Mouse (Mus musculus) kidney, embryonic 16.5 days (tissue): ENCODE data around the gene Tespa1. TPM values are rescaled to one million over a fixed set of nuclear protein-coding genes. Genes with fewer than 3 reads are reported as not detected.
"Not testable (repeated sequence)": the region's sequence is repeated elsewhere in the genome, so short reads cannot be mapped to it uniquely, and the experiment has no call there.

ENCODE experiments used
- ATAC-seq: fragments of 200-750 bp; cut with Nextera tagmentation; 2 replicates; pipeline ENCODE4 v1.8.0; 2017; ENCODE audit warnings: moderate TSS enrichment; ENCODE audit not compliant: low FRiP score, low TSS enrichment
- H3K27ac ChIP-seq: fragments of 300-500 bp; sonication (generic); 2 replicates; pipeline ENCODE4 v1.5.1; 2014; ENCODE audit warnings: low read length
- H3K27me3 ChIP-seq: fragments of 300-500 bp; sonication (generic); 2 replicates; pipeline ENCODE4 v1.6.1; 2014; ENCODE audit warnings: low read length, control low read depth, mixed read lengths; ENCODE audit not compliant: insufficient read depth
- H3K36me3 ChIP-seq: fragments of 300-500 bp; sonication (generic); 2 replicates; pipeline ENCODE4 v1.6.1; 2014; ENCODE audit warnings: low read length, control low read depth, mixed read lengths; ENCODE audit not compliant: insufficient read depth
- H3K4me1 ChIP-seq: fragments of 300-500 bp; sonication (generic); 2 replicates; pipeline ENCODE4 v1.6.1; 2014; ENCODE audit warnings: low read length, control low read depth, mixed read lengths; ENCODE audit not compliant: insufficient read depth
- H3K4me2 ChIP-seq: fragments of 300-500 bp; sonication (generic); replicated peaks from 2 replicates; pipeline ENCODE4 v1.6.1; 2014; ENCODE audit warnings: low read depth, low read length
- H3K4me3 ChIP-seq: fragments of 300-500 bp; sonication (generic); 2 replicates; pipeline ENCODE4 v1.5.1; 2014; ENCODE audit warnings: mild to moderate bottlenecking, low read length
- H3K9ac ChIP-seq: fragments of 300-500 bp; sonication (generic); replicated peaks from 2 replicates; pipeline ENCODE4 v1.6.1; 2014; ENCODE audit warnings: low read length
- H3K9me3 ChIP-seq: fragments of 300-500 bp; sonication (generic); 2 replicates; pipeline ENCODE4 v1.6.1; 2016; ENCODE audit warnings: low read length, control low read depth
- WGBS: fragments of 180-500 bp; shearing (Covaris S2); extraction: QIAGEN DNeasy Blood & Tissue Kit; methylation state at CpG from one replicate; pipeline ENCODE4 v1.1.7; 2014; 5-methylcytosine and 5-hydroxymethylcytosine counted together
- polyA plus RNA-seq: library from polyadenylated mRNA; unstranded; fragments of >200 nt; fragmentation: Nextera tagmentation; extraction: Ambion mirVana; gene quantifications from 2 replicates; pipeline ENCODE4 v1.2.1, GENCODE M21; 2015

The Tespa1 gene
- polyA plus RNA-seq, 1 experiment from 2014 or later = 0.14 TPM

GRCm38 (mm10) chr10:130394232-130394631 is 71.6 kb downstream of the Tespa1 start, which contains the start of gene Vmn2r84:
Gene Vmn2r84 (minus strand): TSS chr10:130394332.
- Histone ChIP-seq H3K4me2 (no peak within 1 kb of the TSS), H3K4me3 (no peak within 1 kb of the TSS)
- no peak for ATAC-seq

GRCm38 (mm10) chr10:130412167-130412698 is 89.6 kb downstream of the Tespa1 start:
- not testable (repeated sequence) for H3K9ac ChIP-seq, H3K36me3 ChIP-seq, H3K9me3 ChIP-seq, H3K4me3 ChIP-seq, H3K4me1 ChIP-seq, H3K27me3 ChIP-seq, H3K4me2 ChIP-seq, H3K27ac ChIP-seq
- WGBS = 71% methylated on average over 19 of the region's 35 CpGs
- peak; percentile 57; the same call in 1 of the 2 replicates for ATAC-seq

More at GRCm38 (mm10) chr10:130394232-130394631, 71.6 kb downstream of the Tespa1 start, which contains the start of gene Vmn2r84:
- H3K27ac ChIP-seq = no peak within 1 kb of the TSS
- no peak within 1 kb of the TSS for H3K9ac ChIP-seq
- no peaks in the 10 kb centered on the region for H3K27me3 ChIP-seq
- no peaks in the 10 kb centered on the region for H3K36me3 ChIP-seq
- H3K9me3 ChIP-seq = no peaks in the 10 kb centered on the region
- H3K4me1 ChIP-seq = no peaks in the 10 kb centered on the region

Other genes with a start within 250 kb of the Tespa1 start
- gene Olfr823, start 207.5 kb upstream of the Tespa1 start, polyA plus RNA-seq = not detected in 2 replicates
- gene Olfr824, start 192.9 kb upstream of the Tespa1 start, polyA plus RNA-seq = not detected in 2 replicates
- not detected in 2 replicates for gene Olfr825, start 156.1 kb upstream of the Tespa1 start, polyA plus RNA-seq
- not detected in 2 replicates for gene Olfr826, start 138.7 kb upstream of the Tespa1 start, polyA plus RNA-seq
- not detected in 2 replicates for gene Olfr827, start 108.5 kb upstream of the Tespa1 start, polyA plus RNA-seq
- not detected in 2 replicates for gene Neurod4, start 42.6 kb upstream of the Tespa1 start, polyA plus RNA-seq
- gene Vmn2r84, start 71.5 kb downstream of the Tespa1 start, polyA plus RNA-seq = not detected in 2 replicates
- gene Vmn2r85, start 106.8 kb downstream of the Tespa1 start, polyA plus RNA-seq = not detected in 2 replicates
- not detected in 2 replicates for gene Vmn2r86, start 133.2 kb downstream of the Tespa1 start, polyA plus RNA-seq
- not detected in 2 replicates for gene Vmn2r87, start 174.5 kb downstream of the Tespa1 start, polyA plus RNA-seq